Mouse (Mus musculus) kidney, adult 18-20 months (tissue): ENCODE data around the gene Cpt1c.
"Not testable (repeated sequence)": the region's sequence is repeated elsewhere in the genome, so short reads cannot be mapped to it uniquely, and the experiment has no call there.

Experiments used
- DNase-seq: peaks from one replicate; pipeline ENCODE4 v3.0.0; 2021

Gene Cpt1c

DNA sequence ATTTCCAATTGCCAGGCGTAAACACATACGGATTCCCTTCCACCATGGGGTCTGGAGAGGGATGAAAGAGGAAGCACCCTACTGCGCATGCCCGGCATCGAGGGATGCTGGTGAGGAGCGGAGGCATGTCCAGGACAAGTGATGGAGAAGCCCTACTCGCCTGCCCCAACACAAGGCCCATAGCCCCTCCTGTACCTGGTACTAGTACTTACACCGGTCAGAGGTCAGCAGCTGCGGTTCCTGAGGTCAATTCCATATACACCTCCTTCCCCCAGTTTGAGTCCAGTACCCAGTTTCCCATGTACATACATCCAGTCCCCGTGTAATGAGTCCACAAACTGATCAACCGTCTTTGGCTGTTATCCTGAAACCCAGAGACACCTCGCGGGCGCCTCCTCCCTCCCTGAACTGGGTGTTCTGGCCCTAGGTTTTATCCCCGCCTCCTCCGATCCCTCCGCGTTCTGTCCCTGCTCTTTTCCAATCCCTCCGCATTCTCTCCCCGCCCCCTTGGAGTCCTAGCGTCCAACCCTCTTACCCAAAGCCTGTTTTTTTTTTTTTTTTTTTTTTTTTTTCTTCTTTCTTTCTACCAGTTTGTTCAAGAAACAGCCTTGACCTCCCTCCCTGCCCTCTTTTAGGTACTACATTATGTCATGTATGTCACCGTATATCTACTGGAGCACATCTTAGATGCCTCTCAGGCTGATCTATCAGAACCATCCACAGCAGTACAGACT is at the start of gene Cpt1c:
Cpt1c (minus strand) TSS at position 469 of the 734 bp plus-strand sequence.
- peak; percentile 62 for DNase-seq

DNA sequence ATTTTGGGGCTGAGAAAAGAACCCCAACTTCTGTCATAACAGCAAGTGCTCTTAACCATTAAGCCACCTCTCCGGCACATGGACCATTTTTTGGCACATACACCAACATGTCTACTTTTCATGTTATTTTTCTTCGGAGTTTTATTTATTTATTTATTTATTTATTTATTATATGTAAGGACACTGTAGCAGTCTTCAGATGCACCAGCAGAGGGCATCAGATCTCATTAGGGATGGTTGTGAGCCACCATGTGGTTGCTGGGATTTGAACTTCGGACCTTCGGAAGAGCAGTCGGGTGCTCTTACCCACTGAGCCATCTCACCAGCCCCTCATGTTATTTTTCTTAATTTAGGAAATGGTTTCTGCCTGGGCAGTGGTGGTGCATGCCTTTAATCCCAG is 49.1 kb upstream of the Cpt1c start:
- DNase-seq = not testable (repeated sequence)

DNA sequence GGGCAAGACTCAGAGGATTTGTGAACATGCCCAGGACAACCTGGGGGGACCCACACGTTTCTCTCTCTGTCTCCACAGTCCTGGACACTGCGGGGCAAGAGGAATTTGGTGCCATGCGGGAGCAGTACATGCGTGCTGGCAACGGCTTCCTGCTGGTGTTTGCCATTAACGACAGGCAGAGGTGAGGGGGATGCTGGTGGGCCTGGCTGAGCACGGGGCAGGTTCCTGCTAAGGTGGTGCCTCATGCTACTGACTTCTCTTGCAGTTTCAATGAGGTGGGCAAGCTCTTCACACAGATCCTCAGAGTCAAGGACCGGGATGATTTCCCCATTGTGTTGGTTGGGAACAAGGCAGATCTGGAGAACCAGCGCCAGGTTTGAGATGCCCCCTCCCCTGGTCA is 45.6 kb upstream of the Cpt1c start:
- DNase-seq = no peak

DNA sequence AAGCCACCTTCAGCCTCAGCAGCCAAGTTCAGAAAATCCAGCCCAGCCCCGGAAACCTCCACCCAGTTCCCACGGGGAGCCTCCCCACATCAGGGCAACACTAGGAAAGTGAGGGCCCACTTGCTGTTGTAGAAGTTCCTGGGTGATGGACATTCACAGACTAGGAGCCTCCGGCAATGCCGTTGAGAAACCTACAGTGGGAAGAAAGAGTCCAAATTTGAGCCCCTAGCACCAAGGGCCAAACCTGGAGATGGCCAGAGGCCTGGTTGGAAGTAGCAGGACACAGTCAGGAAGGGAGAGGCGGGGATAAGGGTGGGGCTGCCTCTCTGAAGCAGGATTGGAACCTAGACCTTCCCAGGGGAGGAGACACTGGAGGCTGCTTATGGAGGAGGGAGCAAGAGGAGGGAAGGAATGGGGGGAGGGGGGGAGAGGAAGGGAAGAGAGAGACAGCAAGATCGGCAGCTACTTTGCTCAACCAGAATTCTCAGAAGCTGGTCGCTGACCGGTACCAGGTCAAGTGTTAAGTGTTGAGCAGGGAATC is 44.5 kb upstream of the Cpt1c start:
- peak; percentile 76 for DNase-seq

DNA sequence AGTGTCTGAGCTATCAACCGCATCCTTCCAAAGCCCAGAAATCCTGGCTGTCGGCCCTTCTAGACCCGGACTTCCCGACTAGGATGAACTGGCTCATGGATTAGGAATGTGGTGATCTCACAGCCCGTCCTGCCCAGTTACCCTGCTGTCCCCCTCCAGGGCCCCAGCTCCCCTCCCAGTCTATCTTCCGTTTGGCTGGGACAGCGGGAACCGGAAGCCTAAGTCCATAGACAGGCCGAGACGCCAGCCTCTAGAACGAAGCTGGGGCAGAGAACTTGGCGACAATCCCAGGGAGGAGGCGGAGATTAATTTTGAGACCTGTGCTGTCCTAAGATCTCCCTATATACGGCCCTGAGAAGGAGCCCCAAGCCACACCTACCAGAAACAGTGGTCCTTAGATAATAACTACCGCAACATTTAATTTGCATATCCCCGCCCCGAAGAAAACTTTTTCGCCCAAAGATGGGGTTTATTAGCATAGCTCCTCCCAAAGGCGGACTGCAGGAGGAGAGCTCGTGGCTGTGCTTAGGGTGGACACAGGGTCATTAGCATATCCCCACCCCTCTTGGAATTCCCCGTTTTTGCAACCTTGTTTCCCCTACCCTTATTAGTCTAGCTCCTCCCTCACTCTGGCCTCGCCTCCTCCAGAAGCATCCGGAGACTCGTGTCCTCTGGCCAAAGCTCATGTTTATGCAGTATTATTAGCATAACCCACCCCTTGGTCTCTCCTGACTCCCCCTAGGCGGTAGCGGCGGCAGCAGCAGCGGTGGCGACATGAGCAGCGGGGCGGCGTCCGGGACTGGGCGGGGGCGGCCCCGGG is 42.8 kb upstream of the Cpt1c start, which contains the start of gene Rras:
Rras (plus strand) TSS at position 720 of the 820 bp plus-strand sequence.
- DNase-seq = peak; percentile 89

DNA sequence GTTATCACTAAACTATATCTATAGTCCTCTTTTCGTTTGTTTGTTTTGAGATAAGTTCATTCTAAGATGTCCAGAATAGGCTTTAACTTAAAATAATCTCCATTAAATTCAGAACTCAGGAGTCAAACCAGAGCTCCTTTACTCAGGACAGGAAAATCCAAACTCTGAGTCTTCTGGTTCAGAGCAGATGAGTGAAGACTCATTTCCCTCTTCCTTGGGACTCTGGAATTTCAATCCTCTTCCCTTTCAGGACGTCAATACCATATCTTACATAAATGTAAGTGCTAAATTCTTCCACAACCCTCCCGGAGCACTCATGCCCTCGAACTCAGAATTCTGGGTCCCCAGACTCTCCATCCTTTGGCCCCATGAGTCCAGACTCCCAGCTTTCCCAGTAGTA is 42.1 kb upstream of the Cpt1c start:
- DNase-seq = no peak

DNA sequence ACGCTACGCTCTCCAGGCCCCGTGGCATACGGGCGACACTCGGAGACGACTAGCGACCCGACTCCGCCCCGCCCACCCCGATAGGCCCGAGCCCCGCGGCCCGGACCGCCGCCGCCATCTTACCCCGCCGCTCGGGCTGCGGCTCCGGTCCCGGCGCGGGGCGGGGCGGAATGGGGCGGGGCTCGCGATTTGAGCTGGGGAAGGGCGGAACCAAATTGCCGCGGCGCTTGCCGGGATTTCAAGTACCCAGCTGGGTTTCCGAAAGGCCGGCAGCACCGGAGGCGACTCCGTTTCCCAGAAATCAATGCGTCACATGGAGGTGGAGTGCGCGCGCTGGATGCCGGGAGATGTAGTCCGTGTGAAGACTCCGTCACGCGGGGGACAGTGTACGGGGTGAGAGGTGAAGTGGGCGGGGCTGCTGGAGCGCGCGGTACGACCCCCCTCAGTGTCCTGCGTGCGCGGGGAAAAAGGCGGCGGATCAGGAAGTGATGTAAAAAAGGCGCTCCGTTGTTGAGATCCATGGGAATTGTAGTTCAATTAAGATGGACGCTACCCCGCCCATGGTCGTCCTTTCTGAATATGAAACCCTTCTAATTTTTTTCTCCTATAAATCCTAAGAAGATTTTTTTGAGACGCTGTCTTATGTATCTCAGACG is 41.4 kb upstream of the Cpt1c start, which contains the start of gene Scaf1:
Scaf1 (minus strand) TSS at position 407 of the 656 bp plus-strand sequence.
- peak; percentile 99 for DNase-seq

DNA sequence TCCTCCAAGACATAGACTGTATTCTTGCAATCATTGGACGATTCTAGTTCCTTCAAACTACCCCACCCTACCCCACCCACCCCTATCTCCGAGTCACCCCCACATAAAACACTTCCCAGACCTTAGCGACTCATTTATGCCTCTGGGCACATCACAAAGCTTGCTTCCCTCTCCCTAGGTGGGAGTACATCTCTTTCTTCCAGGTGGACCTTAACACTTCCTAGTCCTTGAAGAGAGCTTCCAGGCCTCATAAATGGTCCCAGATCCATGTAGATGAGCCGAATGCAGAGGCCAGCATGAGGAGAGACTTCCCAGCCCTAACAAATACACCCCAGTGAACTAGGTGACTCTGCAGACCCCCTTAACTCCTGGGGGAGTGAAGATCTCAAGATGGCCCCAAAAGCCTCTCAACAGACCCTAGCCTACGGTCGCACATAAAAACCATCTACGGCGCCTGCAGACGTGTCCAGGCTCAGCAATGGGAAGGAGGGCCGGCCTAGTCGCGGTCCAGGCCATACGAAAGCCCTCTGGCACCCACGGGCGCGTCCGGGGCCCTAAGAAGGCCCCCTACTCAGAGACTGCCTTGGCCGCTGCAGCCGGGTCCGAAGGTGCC is 40.8 kb upstream of the Cpt1c start:
- no peak for DNase-seq

DNA sequence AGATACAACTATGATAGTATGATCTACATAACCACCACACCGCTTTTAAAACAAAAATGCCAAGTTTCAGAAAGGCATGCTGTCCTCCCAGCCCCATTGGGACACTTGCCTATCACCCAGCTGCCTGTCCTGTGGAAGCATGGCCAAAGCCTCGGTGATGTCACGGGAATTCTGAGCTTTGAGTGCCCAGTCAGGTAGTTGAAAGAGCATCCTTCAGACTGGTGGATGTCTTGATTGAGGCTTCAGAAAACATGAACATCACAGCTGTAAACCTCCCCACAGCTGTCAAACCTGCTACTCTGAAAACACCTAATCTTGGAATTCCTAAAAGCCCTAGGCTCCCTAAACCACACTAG is 39.4 kb upstream of the Cpt1c start:
- no peak for DNase-seq

DNA sequence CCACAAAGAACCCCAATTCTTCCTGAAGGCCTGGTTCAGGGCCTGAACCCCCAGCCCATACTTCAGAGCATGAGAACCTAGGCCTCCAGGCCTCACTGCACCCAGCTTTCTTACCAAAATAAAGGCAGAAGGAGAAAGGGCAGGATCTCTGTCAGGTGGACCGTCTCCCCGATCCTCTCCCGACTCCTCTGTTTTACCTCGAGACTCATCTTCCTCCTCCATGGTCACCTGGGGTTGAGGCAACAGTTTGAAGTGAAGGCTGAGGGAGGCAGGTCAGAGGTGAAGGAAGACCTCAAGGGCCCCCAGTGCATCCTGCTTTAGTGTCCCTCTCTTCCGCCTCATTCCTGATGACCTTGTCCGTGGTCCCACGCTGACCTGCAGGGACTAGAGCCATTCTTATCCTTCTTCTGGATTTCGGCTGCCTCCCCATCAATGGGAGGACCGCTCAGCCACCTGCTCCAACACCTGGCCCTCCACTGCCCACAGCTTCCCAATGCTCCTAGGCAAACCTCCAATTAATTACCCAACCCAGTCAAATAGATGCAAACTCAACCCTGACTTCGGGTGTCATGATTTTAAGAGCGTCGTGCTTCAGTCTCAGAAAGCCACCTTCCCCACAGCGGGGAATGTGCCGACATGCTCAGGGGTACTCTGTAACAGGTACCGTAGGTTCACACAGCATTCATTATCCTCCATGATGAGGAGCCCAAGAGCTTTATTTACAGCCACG is 38.9 kb upstream of the Cpt1c start:
- DNase-seq = no peak

DNA sequence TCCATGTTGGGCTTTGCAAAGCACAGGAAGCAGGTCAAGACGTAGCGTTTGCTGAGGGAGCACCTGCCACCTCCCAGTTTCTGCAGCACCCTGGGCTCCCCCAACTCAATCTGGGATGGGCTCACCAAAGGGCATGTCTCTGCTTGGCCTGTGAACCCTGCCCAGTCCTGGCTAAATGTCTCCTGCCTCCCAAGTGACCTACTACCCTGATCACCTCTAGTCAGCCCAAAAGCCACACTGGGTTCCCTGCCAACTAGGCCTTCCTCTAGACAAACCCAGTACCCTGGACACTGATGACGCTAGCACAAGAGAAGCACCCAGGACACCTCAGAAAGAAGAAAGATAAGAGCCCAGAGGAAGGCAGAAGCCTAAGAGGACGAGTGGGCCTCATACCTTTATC is 38.2 kb upstream of the Cpt1c start:
- no peak for DNase-seq

DNA sequence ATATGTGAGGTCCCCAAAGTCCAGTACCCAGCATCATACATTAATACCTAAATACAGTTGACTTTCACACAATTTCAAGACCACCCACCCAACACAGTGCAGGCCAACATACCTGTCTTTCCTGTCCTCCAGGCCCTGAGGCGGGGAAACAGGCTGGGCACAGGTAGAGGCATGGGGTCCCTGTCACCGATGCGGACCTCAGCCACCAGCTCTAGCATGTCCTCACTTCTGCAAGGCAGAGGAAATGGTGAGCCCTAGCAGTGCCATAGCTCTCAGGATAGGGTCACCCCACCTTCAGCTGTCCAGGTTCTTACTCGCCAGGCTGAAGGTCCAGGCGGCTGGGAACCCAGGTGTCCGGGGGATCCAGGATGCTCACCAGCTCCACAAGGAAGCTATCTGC is 37.4 kb upstream of the Cpt1c start:
- DNase-seq = no peak

DNA sequence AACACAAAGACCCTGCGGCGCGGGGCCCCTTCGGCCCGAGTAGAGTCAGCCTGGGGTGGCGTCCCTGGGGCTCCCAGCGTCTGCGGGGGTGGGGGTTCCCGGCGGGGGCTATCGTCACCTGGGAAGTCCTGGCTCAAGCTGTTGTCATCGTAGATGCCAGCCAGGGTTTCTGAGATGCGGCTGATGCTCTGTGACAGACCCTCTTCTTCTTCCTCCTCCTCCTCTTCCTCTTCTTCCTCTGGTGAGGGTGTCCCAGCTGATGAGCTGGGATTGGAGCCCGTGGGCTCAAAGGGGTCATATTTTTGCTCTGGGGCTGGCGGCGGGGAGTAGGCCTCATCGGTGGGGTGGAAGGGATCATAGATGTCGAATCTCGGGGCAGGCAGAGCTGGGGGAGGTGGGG is 33.8 kb upstream of the Cpt1c start:
- no peak for DNase-seq

DNA sequence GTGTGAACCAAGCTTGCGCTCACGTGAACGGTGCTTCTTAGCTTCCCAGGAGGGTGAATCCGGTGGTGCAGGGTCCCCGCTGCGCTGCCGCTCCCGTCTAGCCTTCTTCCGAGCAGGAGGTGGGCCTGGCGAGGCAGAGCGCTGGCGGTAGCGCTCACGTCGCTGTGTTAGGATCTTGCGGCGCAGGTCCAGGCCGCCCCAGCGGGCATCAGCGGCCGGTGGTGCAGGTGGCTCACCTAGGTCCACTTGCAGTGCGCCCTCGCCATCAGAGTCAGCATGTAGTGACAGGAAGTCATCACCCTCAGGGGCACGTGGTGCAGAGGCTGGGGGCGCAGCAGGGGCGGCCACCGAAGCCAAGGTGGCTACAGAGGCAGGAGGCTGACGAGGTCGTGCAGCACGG is 33.2 kb upstream of the Cpt1c start:
- DNase-seq = no peak

DNA sequence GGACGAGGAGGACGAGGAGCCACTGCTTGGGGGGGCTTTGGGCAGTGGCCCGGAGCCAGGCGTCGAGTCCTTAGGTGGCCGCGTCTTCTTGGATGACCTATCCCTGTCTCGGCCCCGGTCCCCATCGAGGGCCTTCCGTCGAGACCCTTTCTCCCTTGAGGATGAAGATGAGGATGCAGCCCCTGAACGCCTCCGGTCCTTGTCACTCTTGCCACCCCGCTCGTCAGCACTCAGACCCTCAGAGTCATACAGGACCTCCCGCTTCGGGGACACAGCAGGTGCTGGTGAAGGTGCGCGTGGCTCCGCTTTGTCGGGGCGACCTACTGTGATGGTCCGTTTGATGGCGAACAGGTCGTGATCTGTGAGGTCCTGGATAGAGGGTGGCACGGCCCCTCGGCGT is 32.5 kb upstream of the Cpt1c start:
- no peak for DNase-seq

DNA sequence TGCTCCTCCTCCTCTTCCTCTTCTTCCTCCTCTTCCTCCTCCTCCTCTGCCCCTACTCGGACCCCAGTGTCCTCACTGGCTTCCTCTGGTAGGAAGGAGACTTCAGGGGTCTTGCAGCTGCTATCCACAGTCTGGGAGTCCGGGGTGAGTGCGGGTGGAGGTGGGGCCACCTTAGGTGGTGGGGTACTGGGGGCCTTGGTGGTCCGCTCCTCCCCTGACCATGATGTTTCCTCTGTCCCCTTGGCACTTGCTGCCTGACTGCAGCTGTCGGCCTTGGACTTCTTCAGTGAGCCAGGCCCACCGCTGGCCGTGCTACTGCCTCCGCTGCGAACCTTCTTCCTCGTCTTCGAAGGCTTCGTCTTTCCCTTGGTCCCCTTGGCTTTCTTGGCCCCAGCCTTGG is 31.9 kb upstream of the Cpt1c start:
- no peak for DNase-seq

DNA sequence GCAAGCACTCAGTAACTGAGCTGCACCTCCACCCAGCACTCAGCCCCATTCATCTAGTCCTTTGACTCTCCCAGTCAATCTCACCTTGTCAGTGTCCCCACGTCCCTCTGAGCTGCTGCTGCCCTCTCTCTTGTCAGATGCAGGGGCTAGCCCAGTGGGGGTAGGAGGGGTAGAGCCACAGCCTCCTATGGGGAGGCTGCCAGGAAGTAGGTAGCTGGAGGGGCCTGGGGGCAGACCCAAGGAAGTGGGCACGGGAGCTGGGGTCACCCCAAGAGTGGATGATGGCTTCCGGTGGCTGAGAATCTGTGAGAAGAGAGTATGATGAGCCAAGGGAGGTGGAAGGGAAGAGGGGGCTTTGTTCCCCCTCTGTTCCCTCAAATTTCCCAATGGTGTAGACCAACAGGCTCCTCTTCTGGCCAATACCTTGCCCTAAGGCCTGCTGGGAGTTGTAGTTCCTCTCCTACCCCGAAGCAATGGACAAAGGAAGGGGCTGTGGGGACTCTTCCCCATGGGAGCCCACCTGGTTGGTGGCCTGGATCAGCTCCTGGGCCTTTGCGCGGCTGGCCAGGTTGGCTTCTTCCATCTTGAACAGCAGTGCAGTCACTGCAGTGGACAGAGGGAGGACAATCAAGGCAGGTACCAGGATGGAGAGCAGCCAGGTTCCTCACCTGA is 30.8 kb upstream of the Cpt1c start:
- DNase-seq = no peak

DNA sequence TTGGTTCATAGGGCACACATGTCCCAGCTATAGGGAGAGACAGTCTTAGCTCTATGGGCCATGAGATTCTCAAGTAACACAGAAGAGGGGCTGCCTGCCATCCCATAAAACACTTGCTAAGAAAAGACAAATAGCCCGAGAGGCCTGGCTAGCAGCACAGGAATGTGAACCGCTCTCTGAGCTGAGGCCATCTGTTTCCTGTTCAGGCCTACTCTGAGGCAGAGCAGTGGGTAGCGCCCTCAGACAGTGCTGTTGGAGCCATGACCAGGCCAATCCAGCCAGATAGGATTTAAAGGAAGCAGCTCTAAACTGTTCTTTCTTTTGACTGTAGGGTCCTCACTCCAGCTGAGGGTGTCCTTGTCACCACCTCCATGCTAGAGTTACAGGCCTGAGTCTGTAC is 29.9 kb upstream of the Cpt1c start:
- no peak for DNase-seq

DNA sequence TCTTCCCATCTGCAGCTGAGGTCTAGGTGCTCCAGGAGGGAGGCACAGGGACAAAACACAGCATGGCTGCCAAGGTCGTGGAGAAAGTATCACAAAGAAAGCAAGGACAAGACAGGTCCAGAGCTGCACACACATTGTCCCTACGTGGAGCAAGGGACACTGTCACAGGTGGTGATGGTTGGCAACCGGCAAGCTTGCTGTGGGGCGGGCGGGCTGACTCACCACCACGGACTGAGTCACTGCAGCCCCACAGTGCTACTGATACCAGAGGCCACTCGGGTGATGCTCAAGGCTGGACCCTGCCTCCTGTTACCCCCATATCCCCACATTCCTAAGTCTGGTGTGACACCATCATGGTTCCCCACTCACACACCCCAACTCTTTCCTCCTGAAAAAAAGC is 27.8 kb upstream of the Cpt1c start:
- DNase-seq = no peak

DNA sequence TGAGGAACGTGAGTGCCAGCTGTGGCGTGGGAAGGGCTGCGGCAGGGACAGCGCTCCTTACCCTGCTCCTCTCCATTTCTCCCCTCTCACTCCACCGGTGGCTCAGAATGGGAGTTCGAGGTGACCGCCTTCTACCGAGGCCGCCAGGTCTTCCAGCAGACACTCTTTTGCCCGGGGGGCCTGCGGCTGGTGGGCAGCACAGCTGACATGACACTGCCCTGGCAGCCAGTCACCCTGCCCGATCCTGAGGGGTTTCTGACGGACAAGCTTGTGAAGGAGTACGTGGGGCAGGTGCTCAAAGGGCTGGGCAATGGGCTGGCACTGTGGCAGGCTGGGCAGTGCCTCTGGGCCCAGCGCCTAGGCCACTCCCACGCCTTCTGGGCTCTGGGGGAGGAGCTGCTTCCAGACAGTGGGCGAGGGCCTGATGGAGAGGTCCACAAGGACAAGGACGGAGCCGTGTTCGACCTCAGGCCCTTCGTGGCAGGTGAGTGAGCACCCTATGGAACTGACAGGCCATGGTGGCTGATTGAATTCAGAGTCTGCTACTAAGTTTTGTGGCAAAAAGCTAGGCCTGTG is 26.0 kb upstream of the Cpt1c start:
- DNase-seq = no peak

DNA sequence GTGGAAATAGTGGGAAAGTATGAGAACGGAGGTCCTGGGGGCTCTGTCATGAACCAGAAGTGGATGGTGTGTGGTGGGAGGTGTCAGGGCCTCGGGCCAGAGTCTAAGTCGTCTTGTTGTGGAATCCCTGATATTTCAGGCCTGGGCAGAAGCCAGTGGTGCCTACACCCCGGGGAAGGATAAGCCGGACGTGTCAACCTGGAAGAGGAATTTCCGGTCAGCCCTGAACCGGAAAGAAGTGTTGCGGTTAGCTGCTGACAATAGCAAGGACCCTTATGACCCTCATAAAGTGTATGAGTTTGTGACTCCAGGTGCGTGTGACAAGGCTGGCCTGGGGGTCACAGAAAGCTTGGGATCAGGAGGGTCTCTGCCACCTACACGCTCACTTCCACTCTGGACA is 25.1 kb upstream of the Cpt1c start:
- no peak for DNase-seq
